Mouse (Mus musculus) intestine, embryonic 14.5 days (tissue): Measurements from ENCODE around the gene Gm14214. TPM values are rescaled to one million over a fixed set of nuclear protein-coding genes. Genes with fewer than 3 reads are reported as not detected.

Experiments
- ATAC-seq: fragments of 200-750 bp; cut with Nextera tagmentation; replicated peaks from 2 replicates; pipeline ENCODE4 v1.8.0; 2017; ENCODE audit warnings: low read depth, moderate number of reproducible peaks, moderate TSS enrichment, moderate library complexity; ENCODE audit not compliant: low FRiP score, low TSS enrichment
- DNase-seq: peaks from one replicate; pipeline ENCODE4 v3.0.0-alpha.2; 2018; ENCODE audit warnings: low spot score
- H3K27ac ChIP-seq: fragments of 300-500 bp; sonication (generic); 2 replicates; pipeline ENCODE4 v1.5.1; 2014; ENCODE audit warnings: low read depth, mild to moderate bottlenecking, control low read depth
- H3K27me3 ChIP-seq: fragments of 300-500 bp; sonication (generic); replicated peaks from 2 replicates; pipeline ENCODE4 v1.6.1; 2014; ENCODE audit warnings: low read length, control low read depth; ENCODE audit not compliant: control insufficient read depth, insufficient read depth
- H3K36me3 ChIP-seq: fragments of 300-500 bp; sonication (generic); 2 replicates; pipeline ENCODE4 v1.6.1; 2014; ENCODE audit warnings: low read length, control low read depth; ENCODE audit not compliant: control insufficient read depth, insufficient read depth
- H3K4me1 ChIP-seq: fragments of 300-500 bp; sonication (generic); replicated peaks from 2 replicates; pipeline ENCODE4 v1.6.1; 2014; ENCODE audit warnings: low read length, control low read depth, mixed read lengths; ENCODE audit not compliant: control insufficient read depth, insufficient read depth
- H3K4me2 ChIP-seq: fragments of 300-500 bp; sonication (generic); 2 replicates; pipeline ENCODE4 v1.6.1; 2014; ENCODE audit warnings: low read length
- H3K4me3 ChIP-seq: fragments of 300-500 bp; sonication (generic); 2 replicates; pipeline ENCODE4 v1.5.1; 2014; ENCODE audit warnings: low read depth, low read length, control low read depth, mixed read lengths
- H3K9ac ChIP-seq: fragments of 300-500 bp; sonication (generic); 2 replicates; pipeline ENCODE4 v1.6.1; 2014; ENCODE audit warnings: mild to moderate bottlenecking, low read length
- H3K9me3 ChIP-seq: fragments of 300-500 bp; sonication (generic); 2 replicates; pipeline ENCODE4 v1.6.1; 2016; ENCODE audit warnings: low read length, control low read depth; ENCODE audit not compliant: control insufficient read depth
- WGBS: fragments of 180-500 bp; shearing (Covaris S2); extraction: QIAGEN DNeasy Blood & Tissue Kit; methylation state at CpG from one replicate; pipeline ENCODE4 v1.1.7; 2014; 5-methylcytosine and 5-hydroxymethylcytosine counted together
- polyA plus RNA-seq: library from polyadenylated mRNA; unstranded; fragments of >200 nt; fragmentation: Nextera tagmentation; extraction: Ambion mirVana; gene quantifications from 2 replicates; pipeline ENCODE4 v1.2.1, GENCODE M21; 2014

The Gm14214 gene
- polyA plus RNA-seq, 1 experiment from 2014 or later, result not detected

GRCm38 (mm10) chr2:154731916-154732315, 37.9 kb downstream of the Gm14214 start:
- no peak for DNase-seq
- Histone ChIP-seq H3K4me1 (peaks cover 5% of the 10 kb centered on the region; the same call in 1 of the 2 replicates), H3K4me2 (no peak overlapping the region), H3K4me3 (no peak overlapping the region), H3K9me3 (no peaks in the 10 kb centered on the region), H3K27me3 (no peaks in the 10 kb centered on the region), H3K9ac (no peak overlapping the region), H3K36me3 (no peaks in the 10 kb centered on the region), H3K27ac (no peak overlapping the region)
- ATAC-seq, result no peak
- 67% methylated on average over 2 of the region's 2 CpGs for WGBS

- 86% methylated on average over 3 of the region's 3 CpGs for whole genome bisulfite sequencing
- Histone ChIP-seq H3K4me3 (no peak overlapping the region), H3K4me1 (peaks cover 5% of the 10 kb centered on the region; the same call in 1 of the 2 replicates), H3K9me3 (no peaks in the 10 kb centered on the region), H3K4me2 (no peak overlapping the region), H3K27me3 (no peaks in the 10 kb centered on the region), H3K36me3 (no peaks in the 10 kb centered on the region), H3K27ac (no peak overlapping the region), H3K9ac (no peak overlapping the region)
- DNase-seq, result no peak
- ATAC-seq, result no peak
Observed at GRCm38 (mm10) chr2:154730841-154731240, 39.0 kb downstream of the Gm14214 start.

- no peak overlapping the region for H3K9ac ChIP-seq
- DNase-seq (peak; percentile 57), ATAC-seq (0 out of 2 replicates have a peak, but pooled peaks have one; percentile 45)
- H3K4me1 ChIP-seq, result peaks cover 5% of the 10 kb centered on the region; the same call in 1 of the 2 replicates
- no peak overlapping the region for H3K4me3 ChIP-seq
- WGBS, result 24% methylated on average over 3 of the region's 3 CpGs
- no peaks in the 10 kb centered on the region for H3K36me3 ChIP-seq
- H3K4me2 ChIP-seq, result no peak overlapping the region
- peak overlapping the region; percentile 47; the same call in 1 of the 2 replicates for H3K27ac ChIP-seq
- H3K9me3 ChIP-seq, result no peaks in the 10 kb centered on the region
- H3K27me3 ChIP-seq, result no peaks in the 10 kb centered on the region
Observed at GRCm38 (mm10) chr2:154729737-154730136, 40.1 kb downstream of the Gm14214 start.

- H3K27ac ChIP-seq, result no peak overlapping the region
- no peaks in the 10 kb centered on the region for H3K4me1 ChIP-seq
- no peaks in the 10 kb centered on the region for H3K36me3 ChIP-seq
- no peaks in the 10 kb centered on the region for H3K27me3 ChIP-seq
- 87% methylated on average over 4 of the region's 4 CpGs for whole genome bisulfite sequencing
- DNase-seq, result no peak
- no peak overlapping the region for H3K4me3 ChIP-seq
- H3K9ac ChIP-seq, result no peak overlapping the region
- no peaks in the 10 kb centered on the region for H3K9me3 ChIP-seq
- ATAC-seq, result no peak
- no peak overlapping the region for H3K4me2 ChIP-seq
Observed at GRCm38 (mm10) chr2:154723473-154723872, 46.4 kb downstream of the Gm14214 start.

- DNase-seq, result no peak
Observed at GRCm38 (mm10) chr2:154720315-154720714, 49.5 kb downstream of the Gm14214 start.

More at GRCm38 (mm10) chr2:154720315-154720714, 49.5 kb downstream of the Gm14214 start:
- Histone ChIP-seq H3K4me1 (no peaks in the 10 kb centered on the region), H3K9ac (no peak overlapping the region), H3K36me3 (no peaks in the 10 kb centered on the region), H3K9me3 (no peaks in the 10 kb centered on the region), H3K4me2 (no peak overlapping the region), H3K4me3 (no peak overlapping the region), H3K27me3 (no peaks in the 10 kb centered on the region), H3K27ac (no peak overlapping the region)
- ATAC-seq, result no peak
- WGBS, result 90% methylated on average over 2 of the region's 2 CpGs

Other genes with a start within 250 kb of the Gm14214 start
- 0.55 and 0.73 TPM in 2 replicates for gene 1700003F12Rik, start 222.9 kb downstream of the Gm14214 start, polyA plus RNA-seq
- gene Actl10, start 218.3 kb downstream of the Gm14214 start, polyA plus RNA-seq, result 0.23 and 0.27 TPM in 2 replicates
- 0.81 and 1.4 TPM in 2 replicates for gene Necab3, start 211.1 kb downstream of the Gm14214 start, polyA plus RNA-seq
- 10.7 and 10.8 TPM in 2 replicates for gene E2f1, start 200.1 kb downstream of the Gm14214 start, polyA plus RNA-seq
- 25.9 and 26.4 TPM in 2 replicates for gene Pxmp4, start 166.3 kb downstream of the Gm14214 start, polyA plus RNA-seq
- gene Zfp341, start 156.7 kb downstream of the Gm14214 start, polyA plus RNA-seq, result 0.97 and 1.0 TPM in 2 replicates
- not detected in 2 replicates for gene 4930519P11Rik, start 156.6 kb downstream of the Gm14214 start, polyA plus RNA-seq
- gene Chmp4b, start 118.3 kb downstream of the Gm14214 start, polyA plus RNA-seq, result 15.5 and 15.8 TPM in 2 replicates
- gene Raly, start 21.1 kb upstream of the Gm14214 start, polyA plus RNA-seq, result 66.4 and 73.2 TPM in 2 replicates
- 0.93 and 1.5 TPM in 2 replicates for gene a, start 21.4 kb upstream of the Gm14214 start, polyA plus RNA-seq
- gene Eif2s2, start 122.9 kb upstream of the Gm14214 start, polyA plus RNA-seq, result 107 and 112 TPM in 2 replicates
- gene Gm14226, start 248.2 kb upstream of the Gm14214 start, polyA plus RNA-seq, result 3.4 and 5.7 TPM in 2 replicates